Mouse (Mus musculus): ENCODE results near the gene Bola1. TPM values are rescaled to one million over a fixed set of nuclear protein-coding genes. Genes with fewer than 3 reads are reported as not detected.

Gene Bola1
- polyA plus RNA-seq, 1 experiment from 2014 or later, result 45.6 TPM

DNA sequence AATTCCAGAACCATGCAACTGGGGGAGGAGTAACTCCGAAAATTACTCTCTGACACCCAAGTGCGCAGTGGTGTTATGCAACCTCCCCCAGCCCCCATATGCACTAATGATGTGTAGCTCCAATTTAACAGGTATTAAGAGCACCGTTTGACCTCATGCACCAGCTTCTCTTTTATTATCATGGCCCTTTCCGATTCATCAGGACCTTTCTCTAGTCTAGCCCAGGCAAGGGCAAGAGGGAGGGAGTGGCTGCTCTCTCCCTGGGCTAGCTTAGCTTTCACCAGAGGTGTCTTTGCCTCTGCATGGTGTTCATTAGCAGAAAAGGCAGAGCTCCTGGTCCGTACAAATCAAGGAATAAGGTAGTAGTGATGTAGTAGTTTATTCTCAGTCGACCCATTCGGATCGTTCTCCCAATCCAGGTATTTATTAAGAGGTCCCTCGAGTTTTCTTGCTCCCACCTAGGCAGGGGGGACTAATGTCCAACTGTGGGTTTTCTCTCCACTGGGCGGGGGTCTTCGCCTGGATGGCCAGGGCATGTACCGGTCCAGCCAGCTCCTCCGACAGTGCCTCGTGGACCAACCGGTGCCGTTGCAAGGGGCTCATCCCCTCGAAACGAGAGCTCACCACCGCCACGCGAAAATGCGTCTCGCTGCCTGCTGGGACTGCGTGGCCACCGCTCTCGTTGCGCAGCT lies 22.9 kb downstream of the Bola1 start:
- WGBS, result 21% methylated on average over 27 of the region's 27 CpGs
- H3K4me2 ChIP-seq, result peak overlapping the region; percentile 99
- peak overlapping the region; percentile 89 for H3K27ac ChIP-seq (ENCODE audit: poor library complexity, severe bottlenecking)
- H3K9me3 ChIP-seq (replicated peaks), result no peaks in the 10 kb centered on the region; the same call in 1 of the 2 replicates
- peaks cover 17% of the 10 kb centered on the region; the same call in 1 of the 2 replicates for H3K4me1 ChIP-seq (replicated peaks)
- no peak for ATAC-seq (ENCODE audit: insufficient number of reproducible peaks, low FRiP score)
- peak overlapping the region; percentile 88 for H3K9ac ChIP-seq
- peak overlapping the region; percentile 79 for H3K4me3 ChIP-seq
- H3K36me3 ChIP-seq, result peaks cover 41% of the 10 kb centered on the region
- no peaks in the 10 kb centered on the region; the same call in 1 of the 2 replicates for H3K27me3 ChIP-seq (replicated peaks)

DNA sequence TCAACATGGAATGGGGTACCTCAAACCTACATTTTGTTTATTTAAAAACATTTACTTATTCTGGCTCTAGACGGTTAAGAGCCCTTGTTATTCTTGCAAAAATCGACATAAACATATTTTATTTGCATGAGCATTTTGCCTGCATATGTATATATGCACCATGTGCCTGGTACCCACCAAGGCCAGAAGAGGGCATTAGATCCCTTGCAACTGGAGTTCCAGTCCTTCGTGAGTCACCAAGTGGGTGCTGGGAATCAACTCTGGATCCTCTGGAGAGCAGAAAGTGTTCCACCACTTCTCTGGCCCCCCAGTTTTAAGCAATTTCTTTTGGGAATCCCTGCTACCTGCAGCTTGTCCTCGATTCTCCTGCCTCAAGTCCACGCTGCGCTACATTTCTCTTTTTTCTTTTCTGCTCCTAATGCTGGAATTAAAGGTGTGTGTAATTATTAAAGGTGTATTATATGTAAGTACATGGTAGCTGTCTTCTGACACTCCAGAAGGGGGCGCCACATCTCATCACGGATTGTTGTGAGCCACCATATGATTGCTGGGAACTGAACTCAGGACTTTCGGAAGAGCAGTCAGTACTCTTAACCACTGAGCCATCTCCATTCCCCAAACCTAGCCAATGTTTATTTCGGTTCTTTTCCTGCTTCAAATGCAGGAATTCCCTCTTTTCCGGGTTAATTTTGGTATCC lies 23.7 kb downstream of the Bola1 start:
- Histone ChIP-seq H3K4me2 (no peak overlapping the region), H3K27ac (ENCODE audit: poor library complexity, severe bottlenecking) (no peak overlapping the region), H3K9me3 (replicated peaks) (no peaks in the 10 kb centered on the region; the same call in 1 of the 2 replicates), H3K4me3 (no peak overlapping the region), H3K36me3 (peaks cover 48% of the 10 kb centered on the region), H3K9ac (no peak overlapping the region), H3K4me1 (replicated peaks) (peaks cover 17% of the 10 kb centered on the region; the same call in 1 of the 2 replicates), H3K27me3 (replicated peaks) (no peaks in the 10 kb centered on the region; the same call in 1 of the 2 replicates)
- 88% methylated on average over 11 of the region's 11 CpGs for WGBS
- no peak for ATAC-seq (ENCODE audit: insufficient number of reproducible peaks, low FRiP score)

DNA sequence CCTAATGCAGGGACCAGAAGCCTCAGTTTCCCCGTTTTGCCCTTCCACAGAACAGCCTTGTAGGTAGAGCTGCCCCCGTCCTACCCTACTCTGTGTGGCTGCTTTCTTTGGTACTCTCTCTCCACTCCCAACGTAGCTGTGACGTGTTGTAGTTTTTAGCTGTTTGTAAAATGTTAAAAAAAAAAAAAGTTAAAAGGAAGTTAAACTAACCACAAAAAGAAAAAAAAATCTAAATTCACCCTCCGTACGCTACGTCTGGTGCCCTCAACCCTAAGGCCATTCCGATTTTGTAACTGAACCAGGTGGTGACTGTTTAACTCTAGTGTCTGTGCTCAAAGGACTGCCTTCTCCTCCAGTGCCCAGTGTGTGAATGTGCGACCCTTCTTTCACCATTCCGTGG lies 24.5 kb downstream of the Bola1 start:
- H3K36me3 ChIP-seq, result peaks cover 56% of the 10 kb centered on the region
- H3K4me1 ChIP-seq (replicated peaks), result peaks cover 17% of the 10 kb centered on the region; the same call in 1 of the 2 replicates
- WGBS, result 89% methylated on average over 10 of the region's 10 CpGs
- H3K9ac ChIP-seq, result no peak overlapping the region
- H3K27me3 ChIP-seq (replicated peaks), result no peaks in the 10 kb centered on the region; the same call in 1 of the 2 replicates
- no peaks in the 10 kb centered on the region; the same call in 1 of the 2 replicates for H3K9me3 ChIP-seq (replicated peaks)
- no peak for ATAC-seq (ENCODE audit: insufficient number of reproducible peaks, low FRiP score)
- no peak overlapping the region for H3K4me2 ChIP-seq
- H3K4me3 ChIP-seq, result no peak overlapping the region
- H3K27ac ChIP-seq (ENCODE audit: poor library complexity, severe bottlenecking), result no peak overlapping the region

DNA sequence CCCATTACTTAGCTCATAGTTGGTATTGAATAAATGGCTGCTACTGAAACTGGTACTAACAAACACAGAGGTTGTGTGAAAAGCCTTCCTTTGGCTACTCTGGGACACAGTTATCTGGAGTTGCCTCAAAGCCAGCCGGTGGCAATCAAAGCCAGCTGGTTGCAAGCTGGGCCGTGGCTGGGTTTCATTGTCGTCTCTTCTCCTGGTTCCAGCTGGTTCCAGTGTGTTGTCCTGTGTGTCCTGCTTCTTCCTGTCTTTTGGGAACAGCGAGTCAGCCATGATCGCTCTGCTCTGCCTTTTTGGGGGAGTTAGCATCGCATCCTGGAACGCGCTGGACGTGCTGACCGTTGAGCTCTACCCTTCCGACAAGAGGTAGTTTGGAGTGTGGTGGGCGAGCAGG lies 26.5 kb downstream of the Bola1 start:
- Histone ChIP-seq H3K36me3 (peaks cover 75% of the 10 kb centered on the region), H3K9ac (no peak overlapping the region), H3K4me2 (no peak overlapping the region), H3K27me3 (replicated peaks) (no peaks in the 10 kb centered on the region), H3K9me3 (replicated peaks) (no peaks in the 10 kb centered on the region; the same call in 1 of the 2 replicates), H3K27ac (ENCODE audit: poor library complexity, severe bottlenecking) (no peak overlapping the region), H3K4me1 (replicated peaks) (peaks cover 12% of the 10 kb centered on the region; the same call in 1 of the 2 replicates), H3K4me3 (no peak overlapping the region)
- no peak for ATAC-seq (ENCODE audit: insufficient number of reproducible peaks, low FRiP score)
- WGBS, result 55% methylated on average over 12 of the region's 12 CpGs

DNA sequence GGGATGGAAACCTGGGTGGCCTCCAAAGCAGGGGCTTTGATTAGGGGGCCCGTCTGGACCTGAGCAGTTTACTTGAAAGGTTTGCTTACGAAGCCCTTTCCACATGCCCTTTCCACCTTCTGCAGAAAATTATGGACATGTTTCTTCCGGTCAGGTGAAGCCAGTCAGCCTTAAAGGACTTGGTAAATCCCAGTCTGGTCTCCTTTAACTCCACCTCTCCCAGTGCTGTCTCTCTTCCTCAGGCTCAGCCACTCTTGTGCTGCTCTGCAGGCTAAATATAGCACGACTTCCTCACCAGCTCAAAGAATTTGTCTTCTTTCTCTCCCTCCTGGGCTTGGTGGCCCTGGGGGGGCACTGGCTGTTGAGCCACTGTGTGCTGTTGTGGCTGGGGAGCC lies 37.1 kb downstream of the Bola1 start:
- Histone ChIP-seq H3K9me3 (replicated peaks) (no peaks in the 10 kb centered on the region), H3K9ac (peak overlapping the region; percentile 79), H3K27ac (ENCODE audit: poor library complexity, severe bottlenecking) (peak overlapping the region; percentile 97), H3K4me1 (replicated peaks) (peaks cover 41% of the 10 kb centered on the region), H3K4me3 (peak overlapping the region; percentile 78), H3K4me2 (peak overlapping the region; percentile 82), H3K36me3 (peaks cover 36% of the 10 kb centered on the region), H3K27me3 (replicated peaks) (no peaks in the 10 kb centered on the region)
- 16% methylated on average over 4 of the region's 4 CpGs for WGBS
- ATAC-seq (ENCODE audit: insufficient number of reproducible peaks, low FRiP score), result 0 out of 2 replicates have a peak, but pooled peaks have one; percentile 34

DNA sequence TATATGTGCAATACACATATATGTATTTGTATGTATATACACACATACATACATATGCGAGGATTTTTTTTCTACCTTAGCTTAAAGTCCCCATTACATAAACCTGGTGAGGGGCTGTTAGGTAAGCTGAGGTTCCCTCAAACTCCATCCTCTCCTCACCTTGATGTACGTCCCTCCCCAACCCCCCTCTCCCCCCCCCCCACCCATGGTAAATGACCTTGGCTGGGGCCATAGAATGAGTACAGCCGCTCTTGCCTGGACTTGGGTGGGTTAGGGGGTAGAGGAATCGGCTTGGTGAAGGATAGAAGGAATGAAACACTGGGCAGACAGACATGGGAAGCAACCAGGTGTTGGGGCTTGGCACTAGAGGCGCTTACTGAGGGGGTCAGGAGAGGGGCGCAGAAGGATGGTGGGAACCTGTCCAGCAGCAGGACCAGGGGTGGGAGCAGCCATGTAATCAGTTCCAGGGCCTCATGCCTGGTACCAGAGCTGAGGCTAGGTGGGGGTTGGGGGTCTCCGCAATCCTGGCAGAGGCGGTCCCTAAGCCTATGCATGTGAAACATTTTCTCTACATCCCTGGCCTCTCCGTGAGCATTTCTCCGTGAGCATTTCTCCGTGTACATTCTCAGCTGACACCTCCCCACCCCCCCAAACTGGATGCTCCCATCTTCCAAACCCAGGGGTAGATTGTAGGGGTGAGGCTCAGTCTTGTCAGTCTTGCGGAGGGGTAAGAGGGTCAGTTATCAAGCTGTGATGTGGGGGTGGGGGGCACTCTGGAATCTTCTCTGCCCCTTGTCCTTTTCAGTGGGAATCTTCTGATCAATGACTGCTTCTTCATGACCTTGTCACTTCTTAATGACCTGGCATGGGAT lies 37.8 kb downstream of the Bola1 start:
- Histone ChIP-seq H3K27ac (ENCODE audit: poor library complexity, severe bottlenecking) (peak overlapping the region; percentile 97), H3K9ac (peak overlapping the region; percentile 79), H3K4me2 (peak overlapping the region; percentile 82), H3K36me3 (peaks cover 32% of the 10 kb centered on the region), H3K9me3 (replicated peaks) (no peaks in the 10 kb centered on the region), H3K27me3 (replicated peaks) (no peaks in the 10 kb centered on the region), H3K4me3 (peak overlapping the region; percentile 78), H3K4me1 (replicated peaks) (peaks cover 41% of the 10 kb centered on the region)
- no peak for ATAC-seq (ENCODE audit: insufficient number of reproducible peaks, low FRiP score)
- 25% methylated on average over 12 of the region's 12 CpGs for WGBS

DNA sequence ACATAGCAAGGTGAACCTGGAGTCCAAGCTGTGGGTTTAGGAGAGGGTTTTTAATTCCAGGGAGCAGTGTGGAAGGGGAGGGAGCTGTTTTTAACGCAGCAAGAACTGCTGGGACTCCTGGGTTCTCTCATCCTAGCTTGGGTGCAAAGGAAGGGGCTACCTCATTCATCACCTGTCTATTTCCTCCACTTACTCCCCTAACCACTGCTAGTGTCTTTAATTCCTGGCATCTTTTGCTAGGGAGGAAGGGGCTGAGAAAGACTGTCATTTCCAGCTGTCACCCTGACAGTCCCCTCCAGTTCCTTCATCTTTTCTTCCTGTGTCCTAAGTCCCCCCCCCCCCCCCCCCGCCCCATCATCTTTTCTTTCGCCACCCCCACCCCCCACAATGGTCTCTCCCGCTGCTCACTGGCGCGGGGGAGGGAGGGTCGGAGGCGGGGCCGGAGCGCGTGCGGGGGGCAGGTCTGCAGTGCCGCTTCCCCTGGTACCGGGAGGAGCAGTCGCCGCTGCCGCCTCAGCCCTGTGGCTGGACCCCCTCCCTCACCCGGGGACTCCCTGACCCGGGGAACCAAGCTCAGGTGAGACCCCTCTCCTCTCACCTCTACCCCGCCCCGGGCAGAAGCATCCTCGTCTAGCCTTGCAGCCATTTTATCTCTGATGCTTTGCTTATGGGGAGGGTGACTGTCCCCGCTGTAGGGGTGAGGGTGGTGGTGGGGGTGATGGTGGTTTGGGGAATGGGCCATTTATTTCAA lies 38.6 kb downstream of the Bola1 start, which contains the start of gene Sv2a:
Gene Sv2a (plus strand): TSS at position 425 of the 751 bp plus-strand sequence.
- Histone ChIP-seq H3K4me2 (peak within 1 kb of the TSS; percentile 82), H3K9me3 (replicated peaks) (no peaks in the 10 kb centered on the region), H3K4me3 (peak within 1 kb of the TSS; percentile 78), H3K4me1 (replicated peaks) (peaks cover 41% of the 10 kb centered on the region), H3K36me3 (peaks cover 39% of the 10 kb centered on the region), H3K27me3 (replicated peaks) (no peaks in the 10 kb centered on the region), H3K9ac (peak within 1 kb of the TSS; percentile 79), H3K27ac (ENCODE audit: poor library complexity, severe bottlenecking) (peak within 1 kb of the TSS; percentile 97)
- WGBS, result under 1% methylated on average over 21 of the region's 23 CpGs
- peak; percentile 40; the same call in 1 of the 2 replicates for ATAC-seq (ENCODE audit: insufficient number of reproducible peaks, low FRiP score)

DNA sequence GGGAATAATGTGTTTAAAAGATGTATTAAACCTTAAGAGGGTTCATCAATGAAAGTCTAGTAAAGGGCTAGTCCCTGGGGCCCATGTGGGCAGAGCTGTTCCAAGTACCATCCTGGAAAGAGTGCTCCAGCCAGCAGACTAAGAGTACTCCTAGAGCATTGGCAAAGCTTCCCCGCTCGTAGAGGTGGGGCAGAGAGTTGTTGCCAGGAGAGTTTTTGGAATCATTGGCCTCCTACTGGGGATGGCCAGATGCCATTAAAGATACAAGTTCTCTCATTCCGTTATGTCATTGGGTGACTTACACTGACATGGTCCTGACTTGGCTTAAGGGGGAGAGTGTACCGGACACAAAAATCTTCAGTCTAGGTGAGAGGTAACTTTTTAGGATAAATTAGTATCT lies 40.0 kb downstream of the Bola1 start:
- no peaks in the 10 kb centered on the region for H3K9me3 ChIP-seq (replicated peaks)
- ATAC-seq (ENCODE audit: insufficient number of reproducible peaks, low FRiP score), result no peak
- WGBS, result 70% methylated on average over 4 of the region's 4 CpGs
- peaks cover 46% of the 10 kb centered on the region for H3K4me1 ChIP-seq (replicated peaks)
- no peaks in the 10 kb centered on the region for H3K27me3 ChIP-seq (replicated peaks)
- no peak overlapping the region for H3K4me2 ChIP-seq
- H3K36me3 ChIP-seq, result peaks cover 39% of the 10 kb centered on the region
- H3K4me3 ChIP-seq, result no peak overlapping the region
- no peak overlapping the region for H3K9ac ChIP-seq
- no peak overlapping the region for H3K27ac ChIP-seq (ENCODE audit: poor library complexity, severe bottlenecking)

DNA sequence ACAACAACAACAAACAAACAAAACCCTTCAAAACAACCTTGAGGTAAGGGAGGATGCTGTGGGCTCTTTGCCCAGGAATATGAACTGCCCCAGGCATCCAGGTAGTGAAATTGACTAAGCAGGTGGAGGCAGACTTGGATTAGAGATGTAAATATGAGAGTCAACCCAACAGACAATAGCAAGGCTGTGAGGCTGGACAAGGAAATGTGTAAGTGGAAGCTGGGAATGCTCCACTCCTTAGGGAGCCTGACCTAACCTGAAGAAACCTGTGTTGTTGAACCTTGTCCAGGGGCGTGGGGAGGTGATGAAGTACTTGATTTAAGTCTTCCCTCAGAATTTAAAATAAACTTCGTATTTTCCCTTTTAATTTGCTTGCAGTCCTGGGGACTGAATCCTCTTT lies 40.6 kb downstream of the Bola1 start:
- Histone ChIP-seq H3K9ac (no peak overlapping the region), H3K36me3 (peaks cover 44% of the 10 kb centered on the region), H3K4me1 (replicated peaks) (peaks cover 51% of the 10 kb centered on the region), H3K9me3 (replicated peaks) (no peaks in the 10 kb centered on the region), H3K27me3 (replicated peaks) (no peaks in the 10 kb centered on the region), H3K4me2 (no peak overlapping the region), H3K27ac (ENCODE audit: poor library complexity, severe bottlenecking) (no peak overlapping the region), H3K4me3 (no peak overlapping the region)
- no peak for ATAC-seq (ENCODE audit: insufficient number of reproducible peaks, low FRiP score)
- 74% methylated on average over 2 of the region's 2 CpGs for WGBS

DNA sequence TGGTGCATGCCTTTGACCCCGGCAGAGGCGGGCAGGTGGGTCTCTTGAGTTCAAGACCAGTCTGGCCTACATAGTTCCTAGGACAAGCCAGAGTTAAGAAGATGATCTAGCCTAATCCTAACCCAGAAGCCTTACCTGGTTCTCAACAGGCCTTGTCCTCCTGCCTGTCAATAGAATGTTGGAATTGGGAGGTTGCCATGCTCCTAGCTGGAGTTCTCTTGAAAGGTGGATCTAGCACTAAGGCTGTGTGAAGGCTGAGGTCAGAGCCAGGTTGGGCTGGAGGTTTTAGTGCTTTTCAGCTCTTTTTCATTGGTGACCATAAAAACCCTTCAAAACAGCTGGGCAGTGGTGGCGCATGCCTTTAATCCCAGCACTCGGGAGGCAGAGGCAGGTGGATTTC lies 41.1 kb downstream of the Bola1 start:
- H3K4me3 ChIP-seq, result no peak overlapping the region
- no peaks in the 10 kb centered on the region for H3K27me3 ChIP-seq (replicated peaks)
- peaks cover 48% of the 10 kb centered on the region for H3K36me3 ChIP-seq
- no peak overlapping the region for H3K27ac ChIP-seq (ENCODE audit: poor library complexity, severe bottlenecking)
- no peak overlapping the region for H3K9ac ChIP-seq
- H3K9me3 ChIP-seq (replicated peaks), result no peaks in the 10 kb centered on the region
- WGBS, result 94% methylated on average over 4 of the region's 4 CpGs
- peaks cover 52% of the 10 kb centered on the region for H3K4me1 ChIP-seq (replicated peaks)
- no peak for ATAC-seq (ENCODE audit: insufficient number of reproducible peaks, low FRiP score)
- H3K4me2 ChIP-seq, result no peak overlapping the region
